ENCODE assay signal across 8 mouse cellular contexts in the genomic region with DNA sequence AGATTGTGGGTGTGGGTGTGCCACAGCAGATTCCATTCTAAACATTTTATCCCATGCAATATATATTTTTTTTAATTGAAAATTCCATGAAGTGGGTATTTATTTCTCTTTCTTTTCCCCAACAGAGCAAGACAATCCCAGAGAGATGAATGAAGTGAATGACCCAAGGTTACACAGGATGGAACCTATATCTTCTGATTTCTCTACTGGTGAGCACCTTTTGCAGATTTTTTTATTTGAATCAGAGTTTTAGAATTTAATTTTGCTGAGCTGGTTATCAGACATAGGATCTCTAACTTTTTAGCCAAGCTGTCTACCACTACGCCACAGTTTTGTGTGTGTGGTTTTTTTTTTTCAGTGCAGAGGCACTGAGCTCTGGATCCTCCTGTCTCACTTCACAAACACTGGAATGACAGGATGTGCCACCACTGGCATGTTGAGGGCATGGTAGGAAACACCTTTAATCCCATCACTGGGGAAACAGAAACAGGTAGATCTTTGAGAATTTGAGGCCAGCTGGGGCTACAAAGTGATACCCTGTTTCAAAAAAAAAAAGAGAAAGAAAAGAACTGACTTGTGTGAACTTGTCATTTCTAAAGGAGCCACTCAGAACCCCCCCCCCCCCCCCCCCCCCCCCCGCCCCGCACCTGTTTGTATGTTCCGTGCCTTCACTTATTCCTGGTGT. TPM values are rescaled to one million over a fixed set of nuclear protein-coding genes. Genes with fewer than 3 reads are reported as not detected.
A peak's percentile ranks its signal among the peaks of the same experiment; 100 is the strongest.
DNase-seq lines count a peak whose midpoint lies in the region; ATAC-seq and TF ChIP-seq lines count a peak whose summit lies in the region.

No protein-coding gene starts in this region.

- H3K4me2 ChIP-seq in CH12.LX (ENCODE audit: insufficient read depth, low read depth, poor library complexity, severe bottlenecking) = peak overlapping the region; percentile 81
- H3K4me2 ChIP-seq in heart, embryonic 16.5 days (ENCODE audit: low read depth, low read length) = peak overlapping the region; percentile 76
- H3K4me2 ChIP-seq in midbrain, embryonic 11.5 days = peak overlapping the region; percentile 71

- peaks cover 4 to 38% of the 10 kb centered on the region in 2 experiments for H3K36me3 ChIP-seq in CH12.LX (replicated peaks in 1 of 2; ENCODE audit: control insufficient read depth in 1 of 2, insufficient read depth in 1 of 2, low read length in 1 of 2)
- H3K36me3 ChIP-seq in heart, embryonic 16.5 days (ENCODE audit: control insufficient read depth, insufficient read depth) = peaks cover 14% of the 10 kb centered on the region
- 0 out of 2 replicates have a peak, but pooled peaks cover 2% of the 10 kb centered on the region for H3K36me3 ChIP-seq in midbrain, embryonic 11.5 days (ENCODE audit: control insufficient read depth, insufficient read depth, low read length)

- intact Hi-C loops in left cerebral cortex, postnatal 10 days (cut with DNase I) = loop anchor here (5.0 kb wide), 1 partner anchor 41 kb away; no protein-coding TSS in a partner anchor

- H3K4me3 ChIP-seq in CH12.LX (replicated peaks in 1 of 3; ENCODE audit: low read depth in 2 of 3, low read length in 2 of 3, poor library complexity in 1 of 3) = peak overlapping the region in 2 of 3 experiments; percentile 53 to 66
- peak overlapping the region; percentile 65 for H3K4me3 ChIP-seq in heart, embryonic 16.5 days (ENCODE audit: low read length)
- peak overlapping the region; percentile 98; the same call in 1 of the 2 replicates for H3K4me3 ChIP-seq in midbrain, embryonic 11.5 days (ENCODE audit: low read depth, low read length)

- no peak for TF ChIP-seq EP300 in CH12.LX (IDR thresholded peaks at IDR 0.05; ENCODE audit: low read length)

- ATAC-seq in heart, embryonic 16.5 days (replicated peaks; ENCODE audit: extremely low read depth, insufficient read depth, low FRiP score) = no peak
- ATAC-seq in midbrain, embryonic 11.5 days (ENCODE audit: low FRiP score) = no peak

- H3K27ac ChIP-seq in CH12.LX (ENCODE audit: insufficient read depth, low read depth) = peak overlapping the region; percentile 99; the same call in 1 of the 2 replicates
- H3K27ac ChIP-seq in heart, embryonic 16.5 days (ENCODE audit: low read length) = peak overlapping the region; percentile 100
- H3K27ac ChIP-seq in midbrain, embryonic 11.5 days (ENCODE audit: low read depth, low read length) = peak overlapping the region; percentile 99

- WGBS in heart, embryonic 16.5 days = 73% methylated on average over 1 of the region's 4 CpGs
- WGBS in midbrain, embryonic 11.5 days = 94% methylated on average over 1 of the region's 4 CpGs

- TF ChIP-seq CTCF in CH12.LX (conservative IDR thresholded peaks at IDR 0.05 in 1 of 2, IDR thresholded peaks at IDR 0.05 in 1 of 2; ENCODE audit: low read depth in 2 of 2, low read length in 2 of 2) = no peak

- no peak for TF ChIP-seq POLR2A in CH12.LX (IDR thresholded peaks at IDR 0.05; ENCODE audit: low read depth, low read length)

- in situ Hi-C loops in CH12.LX (cut with MboI; ENCODE audit: low pct_ligation_motif_present, low pct_unique_long_range_greater_than_20kb, low sequenced_read_pairs) = no loop called here

- DNase-seq in embryo, embryonic 11 days = peak; percentile 7
- no peak for DNase-seq in embryo, embryonic 10.5 days (ENCODE audit: low spot score)
- DNase-seq in CH12.LX (ENCODE audit: extremely low read depth) = no peak
- DNase-seq in midbrain, embryonic 11.5 days (ENCODE audit: low spot score, missing footprints) = peak; percentile 89
- DNase-seq in left cerebral cortex, postnatal 10 days (ENCODE audit: extremely low spot score in 1 of 2, low spot score in 2 of 2) = no peak
- no peak for DNase-seq in right cerebral cortex, adult 2 months (ENCODE audit: low spot score in 2 of 2)
- DNase-seq in spleen, postnatal 14 days (ENCODE audit: low spot score in 2 of 2) = no peak

- no peak for TF ChIP-seq RAD21 in CH12.LX (IDR thresholded peaks at IDR 0.05; ENCODE audit: low read depth, low read length)

- H3K27me3 ChIP-seq in CH12.LX (replicated peaks) = no peaks in the 10 kb centered on the region
- H3K27me3 ChIP-seq in heart, embryonic 16.5 days (ENCODE audit: control insufficient read depth, insufficient read depth, low read length) = no peaks in the 10 kb centered on the region
- H3K27me3 ChIP-seq in midbrain, embryonic 11.5 days (ENCODE audit: control insufficient read depth, insufficient read depth, low read length) = no peaks in the 10 kb centered on the region

- H3K79me2 ChIP-seq in CH12.LX (replicated peaks; ENCODE audit: control insufficient read depth, extremely low read depth, insufficient read depth, poor library complexity, severe bottlenecking) = peaks cover 29% of the 10 kb centered on the region

- H3K9ac ChIP-seq in CH12.LX (ENCODE audit: insufficient read depth, low read depth) = peak overlapping the region; percentile 95
- peak overlapping the region; percentile 93 for H3K9ac ChIP-seq in heart, embryonic 16.5 days (ENCODE audit: low read length)
- peak overlapping the region; percentile 99; the same call in 1 of the 2 replicates for H3K9ac ChIP-seq in midbrain, embryonic 11.5 days (ENCODE audit: low read length)

- no peaks in the 10 kb centered on the region for H3K9me3 ChIP-seq in CH12.LX (replicated peaks; ENCODE audit: low read length)
- H3K9me3 ChIP-seq in heart, embryonic 16.5 days (replicated peaks; ENCODE audit: control insufficient read depth, low read length) = no peaks in the 10 kb centered on the region
- H3K9me3 ChIP-seq in midbrain, embryonic 11.5 days (ENCODE audit: control insufficient read depth, low read length) = no peaks in the 10 kb centered on the region

- dilution Hi-C loops in CH12.LX (cut with MboI; ENCODE audit: extremely low pct_ligation_motif_present, extremely low pct_unique_long_range_greater_than_20kb, low sequenced_read_pairs) = no loop called here

- peaks cover 0 to 15% of the 10 kb centered on the region in 2 experiments; a peak in 2 of 4 replicates for H3K4me1 ChIP-seq in CH12.LX (ENCODE audit: control insufficient read depth in 1 of 2, insufficient read depth in 2 of 2)
- H3K4me1 ChIP-seq in heart, embryonic 16.5 days (ENCODE audit: control insufficient read depth, insufficient read depth, low read length) = peaks cover 15% of the 10 kb centered on the region
- peaks cover 14% of the 10 kb centered on the region for H3K4me1 ChIP-seq in midbrain, embryonic 11.5 days (ENCODE audit: control insufficient read depth, insufficient read depth, low read length)

TF ChIP-seq in CH12.LX, 34 proteins besides CTCF, POLR2A, EP300 and RAD21:
- TF ChIP-seq ELF1 (IDR thresholded peaks at IDR 0.05; ENCODE audit: low read depth, low read length) (no peak), MAFK (IDR thresholded peaks at IDR 0.05; ENCODE audit: insufficient replicate concordance, low read length) (no peak), KAT2A (IDR thresholded peaks at IDR 0.05; ENCODE audit: insufficient replicate concordance, low read length) (no peak), USF1 (IDR thresholded peaks at IDR 0.05; ENCODE audit: low read depth, low read length) (no peak), MEF2A (IDR thresholded peaks at IDR 0.05; ENCODE audit: borderline replicate concordance, low read depth, low read length) (no peak), ZNF384 (IDR thresholded peaks at IDR 0.05; ENCODE audit: low read depth, low read length) (peak; percentile 60), E2F4 (IDR thresholded peaks at IDR 0.05; ENCODE audit: insufficient replicate concordance, low read depth, low read length) (no peak), POLR2AphosphoS2 (IDR thresholded peaks at IDR 0.05; ENCODE audit: low read depth, low read length) (no peak), ZKSCAN1 (IDR thresholded peaks at IDR 0.05; ENCODE audit: borderline replicate concordance, low read depth, low read length) (no peak), HCFC1 (IDR thresholded peaks at IDR 0.05; ENCODE audit: low read depth, low read length) (no peak), RCOR1 (conservative IDR thresholded peaks at IDR 0.05; ENCODE audit: low read depth, low read length) (no peak), SIN3A (IDR thresholded peaks at IDR 0.05; ENCODE audit: low read length) (0 out of 2 replicates have a peak, but pooled peaks have one; percentile 9), CHD2 (IDR thresholded peaks at IDR 0.05; ENCODE audit: low read length) (no peak), UBTF (IDR thresholded peaks at IDR 0.05; ENCODE audit: low read depth, low read length) (no peak), PAX5 (IDR thresholded peaks at IDR 0.05; ENCODE audit: low read length) (no peak), JUND (conservative IDR thresholded peaks at IDR 0.05; ENCODE audit: low read depth, low read length) (no peak), CHD1 (IDR thresholded peaks at IDR 0.05; ENCODE audit: low read depth, low read length) (peak; percentile 30; the same call in 1 of the 2 replicates), USF2 (conservative IDR thresholded peaks at IDR 0.05; ENCODE audit: low read depth, low read length) (no peak), NRF1 (IDR thresholded peaks at IDR 0.05; ENCODE audit: low read depth, low read length) (0 out of 2 replicates have a peak, but pooled peaks have one; percentile 8), JUN (IDR thresholded peaks at IDR 0.05; ENCODE audit: insufficient read depth, low read depth, low read length) (no peak), MAZ (IDR thresholded peaks at IDR 0.05; ENCODE audit: low read depth, low read length) (no peak), ZC3H11A (IDR thresholded peaks at IDR 0.05; ENCODE audit: low read depth, low read length) (no peak), SMC3 (IDR thresholded peaks at IDR 0.05; ENCODE audit: low read depth, low read length) (no peak), NELFE (IDR thresholded peaks at IDR 0.05; ENCODE audit: low read depth, low read length) (no peak)

RNA-seq across cellular contexts. Expression of a gene that starts 1.8 kb away (rescaled TPM):
- total RNA-seq in CH12.LX (2012; rRNA removed) (68.9 and 81.2 TPM in 2 replicates), CH12.LX (2014; rRNA removed) (47.3 and 73.0 TPM in 2 replicates)
- polyA plus RNA-seq in CH12.LX (2012; ENCODE audit: insufficient read length, low read depth) = 318 and 337 TPM in 2 replicates
- 149 and 264 TPM in 2 replicates for polyA plus RNA-seq in heart, embryonic 16.5 days (2015; fragmentation: Nextera tagmentation; extraction: Ambion mirVana)
- polyA plus RNA-seq in midbrain, embryonic 11.5 days (2014; fragmentation: Nextera tagmentation; extraction: Ambion mirVana) = 418 and 497 TPM in 2 replicates
- total RNA-seq in left cerebral cortex, postnatal 10 days (2021) = 100 to 1,000 TPM; 175 to 177 TPM

Comparison
In these comparisons a context has a peak if more than half of its experiments do, and no peak if none do; other contexts are left out.
1. DNase-seq: peak in embryo, embryonic 11 days (single experiment) and midbrain, embryonic 11.5 days (single experiment); none in embryo, embryonic 10.5 days (single experiment), CH12.LX (single experiment), left cerebral cortex, postnatal 10 days (0 of 2), right cerebral cortex, adult 2 months (0 of 2) and spleen, postnatal 14 days (0 of 2).
2. Peak in every context shown above with its lines, with median percentiles within 50 percentile points of each other: H3K27ac ChIP-seq, H3K4me2 ChIP-seq, H3K4me3 ChIP-seq and H3K9ac ChIP-seq.